Mouse (Mus musculus) embryonic facial prominence, embryonic 15.5 days (tissue): Measurements from ENCODE around the gene Olfr1049. TPM values are rescaled to one million over a fixed set of nuclear protein-coding genes. Genes with fewer than 3 reads are reported as not detected.
"Not testable (repeated sequence)": the region's sequence is repeated elsewhere in the genome, so short reads cannot be mapped to it uniquely, and the experiment has no call there.

Experiments
- ATAC-seq: fragments of 200-750 bp; cut with Nextera tagmentation; 2 replicates; pipeline ENCODE4 v1.8.0; 2017; ENCODE audit warnings: low read depth, moderate TSS enrichment; ENCODE audit not compliant: insufficient number of reproducible peaks, low FRiP score, low TSS enrichment
- H3K27ac ChIP-seq: fragments of 300-500 bp; sonication (generic); replicated peaks from 2 replicates; pipeline ENCODE4 v1.5.1; 2015; ENCODE audit warnings: mild to moderate bottlenecking, inconsistent platforms
- H3K27me3 ChIP-seq: fragments of 300-500 bp; sonication (generic); 2 replicates; pipeline ENCODE4 v1.6.1; 2015; ENCODE audit warnings: inconsistent platforms
- H3K36me3 ChIP-seq: fragments of 300-500 bp; sonication (generic); 2 replicates; pipeline ENCODE4 v1.6.1; 2015; ENCODE audit warnings: mild to moderate bottlenecking, inconsistent platforms
- H3K4me1 ChIP-seq: fragments of 300-500 bp; sonication (generic); 2 replicates; pipeline ENCODE4 v1.6.1; 2015; ENCODE audit warnings: inconsistent platforms
- H3K4me2 ChIP-seq: fragments of 300-500 bp; sonication (generic); replicated peaks from 2 replicates; pipeline ENCODE4 v1.6.1; 2015; ENCODE audit warnings: mild to moderate bottlenecking, inconsistent platforms
- H3K4me3 ChIP-seq: fragments of 300-500 bp; sonication (generic); replicated peaks from 2 replicates; pipeline ENCODE4 v1.5.1; 2015; ENCODE audit warnings: mild to moderate bottlenecking, inconsistent platforms
- H3K9ac ChIP-seq: fragments of 300-500 bp; sonication (generic); 2 replicates; pipeline ENCODE4 v1.6.1; 2015; ENCODE audit warnings: inconsistent platforms
- H3K9me3 ChIP-seq: fragments of 300-500 bp; sonication (generic); replicated peaks from 2 replicates; pipeline ENCODE4 v1.6.1; 2016; ENCODE audit warnings: inconsistent platforms
- WGBS: fragments of 180-500 bp; shearing (Covaris S2); methylation state at CpG from one replicate; pipeline ENCODE4 v1.1.7; 2015; 5-methylcytosine and 5-hydroxymethylcytosine counted together
- polyA plus RNA-seq: library from polyadenylated mRNA; unstranded; fragments of >200 nt; fragmentation: Nextera tagmentation; extraction: Ambion mirVana; gene quantifications from 2 replicates; pipeline ENCODE4 v1.2.1, GENCODE M21; 2015

Gene Olfr1049
- not detected in 2 replicates for polyA plus RNA-seq

DNA sequence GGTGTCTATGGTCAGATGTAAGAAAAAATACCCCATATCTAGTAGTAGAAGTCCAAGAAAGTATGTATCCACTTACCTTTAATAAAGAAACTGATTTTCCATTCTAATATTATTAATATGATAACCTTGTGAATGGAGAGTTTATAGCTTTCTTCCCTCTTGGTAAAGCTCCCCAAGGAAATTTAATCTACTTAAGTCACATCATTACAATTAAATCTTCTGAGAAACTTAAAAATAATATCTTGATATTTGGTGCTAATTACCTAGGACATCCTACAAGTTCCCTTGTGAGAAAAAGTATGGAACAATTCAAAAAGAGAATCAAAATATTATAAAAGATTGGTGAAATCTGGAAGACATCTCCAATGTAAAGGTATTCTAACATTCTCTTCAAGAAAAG, at the start of gene Olfr1049:
Gene Olfr1049 (minus strand): TSS at position 101 of the 400 bp plus-strand sequence.
- not testable (repeated sequence) for H3K9ac ChIP-seq, H3K4me2 ChIP-seq, ATAC-seq, H3K27ac ChIP-seq, H3K27me3 ChIP-seq, H3K4me1 ChIP-seq, H3K4me3 ChIP-seq, H3K36me3 ChIP-seq, H3K9me3 ChIP-seq

DNA sequence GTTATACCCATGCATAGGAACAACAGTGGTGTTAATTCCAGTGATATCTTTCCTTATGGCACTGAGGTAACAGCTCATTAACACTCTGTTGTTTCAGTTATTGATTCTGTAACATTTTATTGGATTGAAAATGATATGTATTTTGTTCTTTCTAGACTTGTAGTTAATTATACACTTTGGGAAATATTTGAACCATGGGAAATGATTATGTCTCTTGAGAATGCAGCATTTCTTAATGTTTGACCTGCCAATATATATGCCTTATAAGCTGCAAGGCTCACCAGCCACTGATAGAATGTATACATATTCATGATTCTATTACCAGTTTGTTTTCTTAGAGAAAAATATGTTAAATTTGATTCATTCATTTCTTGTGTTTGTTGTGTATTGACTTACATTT, 34.0 kb upstream of the Olfr1049 start, which contains the start of gene Olfr1052:
Gene Olfr1052 (plus strand): TSS at position 301 of the 400 bp plus-strand sequence.
- H3K9ac ChIP-seq, result no peak within 1 kb of the TSS
- no peaks in the 10 kb centered on the region for H3K4me1 ChIP-seq
- no peak within 1 kb of the TSS for H3K4me2 ChIP-seq
- H3K4me3 ChIP-seq, result no peak within 1 kb of the TSS
- no peaks in the 10 kb centered on the region for H3K9me3 ChIP-seq
- H3K27ac ChIP-seq, result no peak within 1 kb of the TSS
- H3K36me3 ChIP-seq, result no peaks in the 10 kb centered on the region
- no peaks in the 10 kb centered on the region for H3K27me3 ChIP-seq
- ATAC-seq, result no peak

DNA sequence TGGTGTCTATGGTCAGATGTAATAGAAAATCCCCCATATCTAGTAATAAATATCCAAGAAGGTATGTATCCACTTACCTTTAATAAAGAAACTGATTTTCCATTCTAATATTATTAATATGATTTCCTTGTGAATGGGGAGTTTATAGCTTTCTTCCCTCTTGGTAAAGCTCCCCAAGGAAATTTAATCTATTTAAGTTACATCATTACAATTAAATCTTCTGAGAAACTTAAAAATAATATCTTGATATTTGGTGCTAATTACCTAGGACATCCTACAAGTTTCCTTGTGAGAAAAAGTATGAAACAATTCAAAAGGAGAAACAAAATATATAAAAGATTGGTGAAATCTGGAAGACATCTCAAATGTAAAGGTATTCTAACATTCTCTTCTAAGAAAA, 20.9 kb upstream of the Olfr1049 start, which contains the start of gene Olfr1051:
Gene Olfr1051 (minus strand): TSS at position 101 of the 400 bp plus-strand sequence.
- H3K9me3 ChIP-seq, H3K4me3 ChIP-seq, H3K4me1 ChIP-seq, ATAC-seq, H3K27ac ChIP-seq, H3K36me3 ChIP-seq, H3K4me2 ChIP-seq, H3K27me3 ChIP-seq, H3K9ac ChIP-seq: not testable (repeated sequence)

DNA sequence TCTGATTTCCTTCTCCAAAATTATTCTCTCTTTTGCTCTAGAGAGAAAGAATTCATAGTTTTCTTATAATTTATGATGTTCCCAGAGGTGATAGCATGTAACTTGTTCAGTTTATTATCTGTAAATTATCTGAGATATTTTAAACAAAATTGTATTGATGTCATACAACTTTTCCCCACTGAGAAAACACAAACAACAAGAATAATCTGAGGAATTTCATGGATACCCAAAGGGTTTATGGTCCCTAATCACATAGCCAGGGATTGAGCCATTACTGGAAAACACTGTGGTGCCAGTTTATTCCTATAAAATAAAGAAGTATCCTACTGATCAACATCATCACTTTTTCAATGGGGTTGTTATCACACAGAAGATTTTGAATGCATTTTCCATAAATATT, 17.9 kb downstream of the Olfr1049 start, which contains the start of gene Olfr1048:
Gene Olfr1048 (minus strand): TSS at position 101 of the 400 bp plus-strand sequence.
- H3K9me3 ChIP-seq, result no peaks in the 10 kb centered on the region
- no peaks in the 10 kb centered on the region for H3K36me3 ChIP-seq
- H3K27ac ChIP-seq, result no peak within 1 kb of the TSS
- H3K4me3 ChIP-seq, result no peak within 1 kb of the TSS
- H3K4me1 ChIP-seq, result no peaks in the 10 kb centered on the region
- no peaks in the 10 kb centered on the region for H3K27me3 ChIP-seq
- ATAC-seq, result no peak
- no peak within 1 kb of the TSS for H3K9ac ChIP-seq
- H3K4me2 ChIP-seq, result no peak within 1 kb of the TSS

DNA sequence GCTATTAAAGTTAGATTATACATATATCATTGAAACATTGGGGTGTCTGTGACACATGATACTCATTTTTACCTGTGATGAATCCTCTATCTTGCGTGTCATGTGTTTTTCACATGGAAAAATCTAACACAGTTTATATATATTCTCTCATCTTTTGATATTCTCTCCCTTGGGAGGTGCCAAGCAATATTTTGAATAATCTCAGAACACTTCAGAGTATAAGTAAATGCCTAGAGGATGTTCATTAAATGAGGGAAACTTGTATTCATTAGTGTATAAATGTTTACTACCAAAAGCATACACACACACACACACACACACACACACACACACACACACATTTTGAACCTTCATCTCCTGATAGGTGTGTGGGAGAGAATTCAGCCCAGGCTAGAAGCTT, 26.8 kb downstream of the Olfr1049 start, which contains the start of gene Olfr1047:
Gene Olfr1047 (minus strand): TSS at position 101 of the 400 bp plus-strand sequence.
- Histone ChIP-seq H3K4me1 (no peaks in the 10 kb centered on the region), H3K9ac (no peak within 1 kb of the TSS), H3K9me3 (no peaks in the 10 kb centered on the region), H3K4me3 (no peak within 1 kb of the TSS), H3K27ac (no peak within 1 kb of the TSS), H3K36me3 (no peaks in the 10 kb centered on the region), H3K27me3 (no peaks in the 10 kb centered on the region), H3K4me2 (no peak within 1 kb of the TSS)
- ATAC-seq, result no peak
- WGBS, result 90% methylated on average over 1 of the region's 1 CpGs

DNA sequence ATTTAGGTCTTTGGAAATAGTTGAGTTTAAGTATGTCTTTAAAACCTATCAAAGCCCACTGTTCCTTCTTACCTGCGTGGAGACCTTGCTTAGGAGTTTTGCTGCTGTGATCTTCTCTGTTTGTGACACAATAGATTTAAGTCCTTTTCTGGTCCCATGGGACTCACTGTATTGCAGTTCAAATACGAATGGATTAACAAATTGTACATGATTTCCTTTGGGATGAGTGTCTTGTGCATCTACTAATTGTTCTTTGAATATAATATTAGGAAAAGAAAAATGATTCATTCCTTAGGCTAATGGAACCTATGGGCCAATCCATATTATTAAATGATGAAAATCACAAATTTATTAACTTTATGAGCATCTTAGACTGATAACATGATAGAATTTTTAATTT, 38.9 kb downstream of the Olfr1049 start, which contains the start of gene Olfr1046:
Gene Olfr1046 (minus strand): TSS at position 101 of the 400 bp plus-strand sequence.
- H3K27me3 ChIP-seq, result no peaks in the 10 kb centered on the region
- no peak for ATAC-seq
- no peak within 1 kb of the TSS for H3K9ac ChIP-seq
- H3K9me3 ChIP-seq, result no peaks in the 10 kb centered on the region
- no peak within 1 kb of the TSS for H3K4me2 ChIP-seq
- H3K4me3 ChIP-seq, result no peak within 1 kb of the TSS
- no peak within 1 kb of the TSS for H3K27ac ChIP-seq
- H3K4me1 ChIP-seq, result no peaks in the 10 kb centered on the region
- no peaks in the 10 kb centered on the region for H3K36me3 ChIP-seq
- 60% methylated on average over 2 of the region's 2 CpGs for WGBS

Other genes starting within 250 kb of the Olfr1049 start
- 0.14 and 0.79 TPM in 2 replicates for gene Olfr1033, start 237.7 kb downstream of the Olfr1049 start, polyA plus RNA-seq
- 0.04 and 0.09 TPM in 2 replicates for gene Olfr1034, start 212.5 kb downstream of the Olfr1049 start, polyA plus RNA-seq
- not detected in 2 replicates for gene Olfr1036, start 184.3 kb downstream of the Olfr1049 start, polyA plus RNA-seq
- 0.14 TPM in 1 of 2 replicates, not detected in the other for gene Olfr1037, start 170.9 kb downstream of the Olfr1049 start, polyA plus RNA-seq
- gene Olfr1039, start 122.4 kb downstream of the Olfr1049 start, polyA plus RNA-seq, result 0.05 TPM in 1 of 2 replicates, not detected in the other
- not detected in 2 replicates for gene Olfr1040, start 111.6 kb downstream of the Olfr1049 start, polyA plus RNA-seq
- gene Olfr1042, start 96.5 kb downstream of the Olfr1049 start, polyA plus RNA-seq, result not detected in 2 replicates
- not detected in 2 replicates for gene Olfr1043, start 90.8 kb downstream of the Olfr1049 start, polyA plus RNA-seq
- 0.24 TPM in 2 replicates for gene Olfr1044, start 80.5 kb downstream of the Olfr1049 start, polyA plus RNA-seq
- 0.20 TPM in 1 of 2 replicates, not detected in the other for gene Olfr52, start 72.6 kb downstream of the Olfr1049 start, polyA plus RNA-seq
- gene Olfr1045, start 55.3 kb downstream of the Olfr1049 start, polyA plus RNA-seq, result 0.09 TPM in 1 of 2 replicates, not detected in the other
- gene Olfr1046, start 39.0 kb downstream of the Olfr1049 start, polyA plus RNA-seq, result 0.12 and 0.52 TPM in 2 replicates
- gene Olfr1047, start 26.9 kb downstream of the Olfr1049 start, polyA plus RNA-seq, result 0.24 and 0.56 TPM in 2 replicates
- gene Olfr1048, start 18.0 kb downstream of the Olfr1049 start, polyA plus RNA-seq, result 0.20 TPM in 1 of 2 replicates, not detected in the other
- gene Olfr1051, start 20.8 kb upstream of the Olfr1049 start, polyA plus RNA-seq, result not detected in 2 replicates
- 0.12 and 0.23 TPM in 2 replicates for gene Olfr1052, start 34.1 kb upstream of the Olfr1049 start, polyA plus RNA-seq
- gene Olfr1053, start 57.0 kb upstream of the Olfr1049 start, polyA plus RNA-seq, result not detected in 2 replicates
- gene Olfr1054, start 77.1 kb upstream of the Olfr1049 start, polyA plus RNA-seq, result 0.29 and 0.38 TPM in 2 replicates
- not detected in 2 replicates for gene Olfr1055, start 92.0 kb upstream of the Olfr1049 start, polyA plus RNA-seq
- gene Olfr1056, start 104.1 kb upstream of the Olfr1049 start, polyA plus RNA-seq, result 0.44 TPM in 1 of 2 replicates, not detected in the other
- gene Olfr1057, start 120.1 kb upstream of the Olfr1049 start, polyA plus RNA-seq, result 0.05 TPM in 1 of 2 replicates, not detected in the other
- gene Olfr1058, start 130.2 kb upstream of the Olfr1049 start, polyA plus RNA-seq, result 0.22 and 0.98 TPM in 2 replicates
- not detected in 2 replicates for gene Olfr1061, start 155.7 kb upstream of the Olfr1049 start, polyA plus RNA-seq
- 0.05 TPM in 1 of 2 replicates, not detected in the other for gene Olfr1062, start 168.4 kb upstream of the Olfr1049 start, polyA plus RNA-seq
- gene Olfr1065, start 192.3 kb upstream of the Olfr1049 start, polyA plus RNA-seq, result 0.09 and 0.29 TPM in 2 replicates
- gene Olfr1066, start 197.9 kb upstream of the Olfr1049 start, polyA plus RNA-seq, result not detected in 2 replicates
- gene Olfr228, start 229.1 kb upstream of the Olfr1049 start, polyA plus RNA-seq, result 0.32 and 0.44 TPM in 2 replicates